Comparison of ENCODE assay signal across 8 mouse cellular contexts in genomic region chr13:75752216-75752938, GRCm38 (mm10). TPM values are rescaled to one million over a fixed set of nuclear protein-coding genes. Genes with fewer than 3 reads are reported as not detected.
A peak's percentile ranks its signal among the peaks of the same experiment; 100 is the strongest.
DNase-seq lines count a peak whose midpoint lies in the region; ATAC-seq and TF ChIP-seq lines count a peak whose summit lies in the region.
"Had no signal": no experiment of that assay in that cellular context is flagged by ENCODE, and none has a peak within 500 bp of the region (broad histone marks: within the 10 kb centered on the region; RNA-seq: fewer than 3 reads in every experiment).

No protein-coding gene starts in this region.

- 94% methylated on average over 5 of the region's 5 CpGs for WGBS in neural tube, embryonic 14.5 days
- WGBS in neural tube, embryonic 15.5 days, result 87% methylated on average over 5 of the region's 5 CpGs
- whole genome bisulfite sequencing in cerebellum, adult 2 months, result 51% methylated on average over 5 of the region's 5 CpGs
- WGBS in large intestine, adult 2 months, result 40% methylated on average over 5 of the region's 5 CpGs

- TF ChIP-seq POLR2A in cerebellum, adult 2 months (IDR thresholded peaks at IDR 0.05; ENCODE audit: borderline replicate concordance, insufficient read depth, low read length), result no peak

- H3K4me2 ChIP-seq in neural tube, embryonic 14.5 days (ENCODE audit: low read depth, low read length), result no peak overlapping the region
- H3K4me2 ChIP-seq in neural tube, embryonic 15.5 days, result no peak overlapping the region

- no peak overlapping the region for H3K9ac ChIP-seq in neural tube, embryonic 14.5 days (replicated peaks; ENCODE audit: low read depth, low read length)
- no peak overlapping the region for H3K9ac ChIP-seq in neural tube, embryonic 15.5 days (replicated peaks)

- peak; percentile 65; the same call in 1 of the 2 replicates for ATAC-seq in neural tube, embryonic 14.5 days (ENCODE audit: low read depth)
- ATAC-seq in neural tube, embryonic 15.5 days (ENCODE audit: low FRiP score), result no peak
- peak; percentile 83 for ATAC-seq in megakaryocyte progenitor cell, adult 5-6 weeks (replicated peaks; ENCODE audit: poor library complexity)

- no peak overlapping the region for H3K27ac ChIP-seq in neural tube, embryonic 14.5 days (ENCODE audit: low read depth, low read length)
- no peak overlapping the region for H3K27ac ChIP-seq in neural tube, embryonic 15.5 days (replicated peaks)
- no peak overlapping the region for H3K27ac ChIP-seq in cerebellum, adult 2 months (ENCODE audit: insufficient read depth, low read length)

- no peaks in the 10 kb centered on the region for H3K9me3 ChIP-seq in neural tube, embryonic 14.5 days (ENCODE audit: control insufficient read depth, low read length)
- H3K9me3 ChIP-seq in neural tube, embryonic 15.5 days (replicated peaks), result no peaks in the 10 kb centered on the region
- H3K9me3 ChIP-seq: megakaryocyte, embryonic 14.5 days had no signal

- no peak overlapping the region for H3K4me3 ChIP-seq in neural tube, embryonic 14.5 days (ENCODE audit: low read depth, low read length)
- no peak overlapping the region for H3K4me3 ChIP-seq in neural tube, embryonic 15.5 days (replicated peaks)
- no peak overlapping the region for H3K4me3 ChIP-seq in cerebellum, adult 2 months (replicated peaks; ENCODE audit: insufficient read depth, low read depth, low read length)
- H3K4me3 ChIP-seq: megakaryocyte, embryonic 14.5 days had no signal

- H3K4me1 ChIP-seq in neural tube, embryonic 14.5 days (ENCODE audit: control insufficient read depth, insufficient read depth, low read length), result no peaks in the 10 kb centered on the region
- H3K4me1 ChIP-seq in neural tube, embryonic 15.5 days, result 0 out of 2 replicates have a peak, but pooled peaks cover 2% of the 10 kb centered on the region
- peaks cover 3% of the 10 kb centered on the region; the same call in 1 of the 2 replicates for H3K4me1 ChIP-seq in cerebellum, adult 2 months (ENCODE audit: control insufficient read depth, insufficient read depth, low read length)

- no peaks in the 10 kb centered on the region for H3K36me3 ChIP-seq in neural tube, embryonic 14.5 days (ENCODE audit: control insufficient read depth, insufficient read depth, low read length)
- H3K36me3 ChIP-seq in neural tube, embryonic 15.5 days, result no peaks in the 10 kb centered on the region

- H3K27me3 ChIP-seq in neural tube, embryonic 14.5 days (ENCODE audit: control insufficient read depth, insufficient read depth, low read length), result no peaks in the 10 kb centered on the region
- H3K27me3 ChIP-seq in neural tube, embryonic 15.5 days (replicated peaks), result no peaks in the 10 kb centered on the region
- H3K27me3 ChIP-seq in cerebellum, adult 2 months (ENCODE audit: control insufficient read depth, insufficient read depth, low read length), result no peaks in the 10 kb centered on the region
- H3K27me3 ChIP-seq: megakaryocyte, embryonic 14.5 days had no signal

- no peak for TF ChIP-seq CTCF in cerebellum, adult 2 months (IDR thresholded peaks at IDR 0.05; ENCODE audit: borderline replicate concordance, insufficient read depth, low read depth, low read length)

- peak; percentile 73 for DNase-seq in cerebellum, adult 2 months
- DNase-seq in gastrocnemius, postnatal 4 days (ENCODE audit: low spot score in 2 of 2), result peak; percentile 28 to 62
- peak; percentile 90 for DNase-seq in large intestine, adult 2 months (ENCODE audit: low read depth, low spot score)
- DNase-seq in urinary bladder, postnatal 4 days (ENCODE audit: low spot score in 2 of 2), result peak; percentile 66 to 80

RNA-seq across cellular contexts. Expression of gene Ell2, which starts 45.8 kb away (rescaled TPM):
- polyA plus RNA-seq in neural tube, embryonic 14.5 days (2014; fragmentation: Nextera tagmentation; extraction: Ambion mirVana), result 2.0 and 2.4 TPM in 2 replicates
- 2.2 and 4.9 TPM in 2 replicates for polyA plus RNA-seq in neural tube, embryonic 15.5 days (2015; fragmentation: Nextera tagmentation; extraction: Ambion mirVana)
- polyA plus RNA-seq in cerebellum, adult 2 months (2012; rRNA removed), result 8.1 and 8.2 TPM in 2 replicates
- 10 to 100 TPM; 21.2 to 22.8 TPM for total RNA-seq in gastrocnemius, postnatal 4 days (2021)
- 4.5 and 8.8 TPM in 2 replicates for polyA plus RNA-seq in large intestine, adult 2 months (2012; rRNA removed)
- total RNA-seq in megakaryocyte progenitor cell, adult 5-6 weeks (2015), result 10.6 and 13.6 TPM in 2 replicates
- total RNA-seq in megakaryocyte progenitor cell, adult 5-6 weeks (2017), result 6.8 and 11.8 TPM in 2 replicates
